Mouse (Mus musculus): ENCODE results near the gene Znrf4. TPM values are rescaled to one million over a fixed set of nuclear protein-coding genes. Genes with fewer than 3 reads are reported as not detected.

Gene Znrf4
- polyA plus RNA-seq, 2 experiments, result not detected

DNA sequence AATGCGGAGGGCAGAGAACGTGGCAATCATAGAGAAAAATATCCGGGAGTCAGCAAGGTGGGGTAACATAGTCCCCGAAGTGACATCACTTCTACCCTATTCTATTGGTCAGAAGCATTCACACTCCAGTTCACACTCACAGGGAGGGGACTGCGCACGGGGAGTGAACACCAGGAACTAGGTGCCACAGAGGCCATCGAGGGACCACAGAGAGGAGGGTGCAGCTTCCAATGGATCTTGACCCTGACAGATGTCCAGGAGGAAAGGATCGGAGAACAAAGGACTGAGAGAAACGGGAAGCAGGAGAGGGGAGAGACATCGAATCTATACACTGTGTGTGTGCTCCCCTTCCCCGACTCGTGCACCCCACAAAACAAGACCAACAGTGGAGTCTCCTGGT, 2.7 kb upstream of the Znrf4 start:
- no peak overlapping the region for H3K27ac ChIP-seq
- TF ChIP-seq CTCF (IDR thresholded peaks at IDR 0.05; ENCODE audit: low read depth) (no peak), EP300 (IDR thresholded peaks at IDR 0.05; ENCODE audit: low read depth) (no peak)
- no peaks in the 10 kb centered on the region for H3K36me3 ChIP-seq (replicated peaks; ENCODE audit: control insufficient read depth, insufficient read depth, low read depth)
- no peaks in the 10 kb centered on the region for H3K9me3 ChIP-seq (ENCODE audit: control insufficient read depth, low read length)
- WGBS (ENCODE audit: insufficient replicate concordance), result 40% methylated on average over 12 of the region's 12 CpGs
- H3K4me2 ChIP-seq (ENCODE audit: low read depth), result no peak overlapping the region
- no peak overlapping the region for H3K4me3 ChIP-seq (ENCODE audit: insufficient read depth in 1 of 2, low read depth in 2 of 2, low read length in 2 of 2)
- H3K27me3 ChIP-seq (ENCODE audit: control insufficient read depth, insufficient read depth, low read length), result peaks cover 47% of the 10 kb centered on the region
- DNase-seq (ENCODE audit: low read depth in 3 of 3, low spot score in 3 of 3) (no peak), ATAC-seq (ENCODE audit: insufficient read depth) (no peak)
- H3K9ac ChIP-seq (replicated peaks), result no peak overlapping the region
- H3K4me1 ChIP-seq (replicated peaks; ENCODE audit: control insufficient read depth in 2 of 2, insufficient read depth in 2 of 2, low read length in 1 of 2), result no peaks in the 10 kb centered on the region

- Histone ChIP-seq H3K9ac (replicated peaks) (no peak overlapping the region), H3K27me3 (ENCODE audit: control insufficient read depth, insufficient read depth, low read length) (peaks cover 53% of the 10 kb centered on the region), H3K4me2 (ENCODE audit: low read depth) (no peak overlapping the region), H3K4me3 (ENCODE audit: insufficient read depth in 1 of 2, low read depth in 2 of 2, low read length in 2 of 2) (no peak overlapping the region), H3K9me3 (ENCODE audit: control insufficient read depth, low read length) (no peaks in the 10 kb centered on the region), H3K27ac (no peak overlapping the region), H3K36me3 (replicated peaks; ENCODE audit: control insufficient read depth, insufficient read depth, low read depth) (no peaks in the 10 kb centered on the region), H3K4me1 (replicated peaks; ENCODE audit: control insufficient read depth in 2 of 2, insufficient read depth in 2 of 2, low read length in 1 of 2) (no peaks in the 10 kb centered on the region)
- DNase-seq (ENCODE audit: low read depth in 3 of 3, low spot score in 3 of 3) (no peak), ATAC-seq (ENCODE audit: insufficient read depth) (no peak)
- no peak for TF ChIP-seq EP300 (IDR thresholded peaks at IDR 0.05; ENCODE audit: low read depth)
- TF ChIP-seq CTCF (IDR thresholded peaks at IDR 0.05; ENCODE audit: low read depth), result no peak
Measured at GRCm38 (mm10) chr17:56514330-56514729, 2.1 kb upstream of the Znrf4 start.

- Histone ChIP-seq H3K9me3 (ENCODE audit: control insufficient read depth, low read length) (no peaks in the 10 kb centered on the region), H3K27ac (no peak overlapping the region), H3K9ac (replicated peaks) (no peak overlapping the region), H3K4me1 (replicated peaks; ENCODE audit: control insufficient read depth in 2 of 2, insufficient read depth in 2 of 2, low read length in 1 of 2) (peaks cover 0 to 4% of the 10 kb centered on the region in 2 experiments; a peak in 1 of 4 replicates), H3K36me3 (replicated peaks; ENCODE audit: control insufficient read depth, insufficient read depth, low read depth) (no peaks in the 10 kb centered on the region), H3K4me3 (ENCODE audit: insufficient read depth in 1 of 2, low read depth in 2 of 2, low read length in 2 of 2) (no peak overlapping the region), H3K4me2 (ENCODE audit: low read depth) (no peak overlapping the region), H3K27me3 (ENCODE audit: control insufficient read depth, insufficient read depth, low read length) (peaks cover 53% of the 10 kb centered on the region)
- 24% methylated on average over 29 of the region's 29 CpGs for WGBS (ENCODE audit: insufficient replicate concordance)
- TF ChIP-seq EP300 (IDR thresholded peaks at IDR 0.05; ENCODE audit: low read depth), result no peak
- TF ChIP-seq CTCF (IDR thresholded peaks at IDR 0.05; ENCODE audit: low read depth), result no peak
- ATAC-seq (ENCODE audit: insufficient read depth) (no peak), DNase-seq (ENCODE audit: low read depth in 3 of 3, low spot score in 3 of 3) (no peak)
Measured at GRCm38 (mm10) chr17:56511707-56512090, 532 bp downstream of the Znrf4 start.

DNA sequence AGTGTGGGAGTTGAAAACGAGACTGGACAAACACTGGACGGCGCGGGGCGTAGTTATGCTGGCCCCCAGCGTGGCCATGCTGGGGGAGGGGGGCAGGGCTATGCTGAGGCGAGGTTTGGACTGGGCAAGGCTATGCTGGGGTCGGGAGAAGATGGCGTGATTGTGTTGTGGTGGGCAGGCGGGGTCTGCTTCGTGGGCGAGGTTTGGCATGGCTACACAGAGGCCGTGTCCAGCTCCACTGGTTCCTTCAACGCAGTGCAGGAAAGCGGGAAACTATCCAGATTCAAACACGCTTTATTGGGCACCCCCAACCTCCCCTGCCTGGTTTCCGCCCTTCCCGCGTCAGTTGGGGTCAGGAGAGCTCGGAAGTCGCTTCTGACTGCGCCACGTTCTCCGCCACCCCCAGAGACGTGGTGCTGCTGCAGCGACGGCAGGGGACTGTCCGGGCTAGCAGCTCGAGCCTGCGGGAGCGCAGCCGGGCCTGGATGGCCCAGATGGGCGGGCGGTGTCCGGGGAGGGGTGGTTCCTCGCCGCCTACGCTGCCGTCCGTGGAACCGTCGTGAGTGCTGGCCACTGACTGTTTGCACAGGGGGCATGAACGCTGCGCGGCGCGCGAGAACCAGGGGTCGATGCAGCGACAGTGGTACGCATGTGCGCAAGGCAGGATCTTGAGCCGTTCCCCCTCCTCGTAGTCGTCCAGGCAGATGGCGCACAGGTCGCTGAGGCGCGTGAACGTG, 1.1 kb downstream of the Znrf4 start:
- Histone ChIP-seq H3K27ac (no peak overlapping the region), H3K27me3 (ENCODE audit: control insufficient read depth, insufficient read depth, low read length) (peaks cover 53% of the 10 kb centered on the region), H3K4me1 (replicated peaks; ENCODE audit: control insufficient read depth in 2 of 2, insufficient read depth in 2 of 2, low read length in 1 of 2) (peaks cover 0 to 5% of the 10 kb centered on the region in 2 experiments; a peak in 1 of 4 replicates), H3K4me2 (ENCODE audit: low read depth) (no peak overlapping the region), H3K9ac (replicated peaks) (no peak overlapping the region), H3K4me3 (ENCODE audit: insufficient read depth in 1 of 2, low read depth in 2 of 2, low read length in 2 of 2) (no peak overlapping the region), H3K36me3 (replicated peaks; ENCODE audit: control insufficient read depth, insufficient read depth, low read depth) (no peaks in the 10 kb centered on the region), H3K9me3 (ENCODE audit: control insufficient read depth, low read length) (no peaks in the 10 kb centered on the region)
- 8% methylated on average over 60 of the region's 60 CpGs for WGBS (ENCODE audit: insufficient replicate concordance)
- no peak for TF ChIP-seq EP300 (IDR thresholded peaks at IDR 0.05; ENCODE audit: low read depth)
- no peak for TF ChIP-seq CTCF (IDR thresholded peaks at IDR 0.05; ENCODE audit: low read depth)
- ATAC-seq (ENCODE audit: insufficient read depth) (no peak), DNase-seq (ENCODE audit: low read depth in 3 of 3, low spot score in 3 of 3) (no peak)

DNA sequence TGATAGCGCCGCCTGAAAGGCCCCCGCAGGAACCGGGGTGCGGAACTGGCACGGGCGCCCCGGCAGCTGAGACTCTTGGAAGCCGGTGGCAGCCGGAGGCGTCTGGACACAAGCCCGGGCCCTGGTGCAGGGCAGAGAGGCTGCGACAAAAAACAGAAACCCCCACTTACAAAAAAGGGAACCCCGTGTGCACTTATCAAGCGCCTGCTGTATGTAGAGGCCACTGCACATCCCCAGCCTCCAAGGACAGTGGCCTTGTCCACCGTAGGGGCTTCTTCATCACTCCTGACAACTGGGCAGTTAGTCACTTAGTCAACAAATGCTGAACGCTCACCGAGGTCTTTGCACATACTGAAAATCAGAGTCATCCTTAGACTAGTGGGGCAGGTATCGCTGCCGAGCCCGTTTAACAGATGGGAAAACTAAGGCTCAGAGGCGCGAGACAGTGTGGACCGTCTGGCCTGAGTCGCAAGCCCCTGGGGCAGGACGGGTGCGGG, 1.7 kb downstream of the Znrf4 start:
- no peak overlapping the region for H3K4me3 ChIP-seq (ENCODE audit: insufficient read depth in 1 of 2, low read depth in 2 of 2, low read length in 2 of 2)
- H3K27ac ChIP-seq, result no peak overlapping the region
- no peaks in the 10 kb centered on the region for H3K36me3 ChIP-seq (replicated peaks; ENCODE audit: control insufficient read depth, insufficient read depth, low read depth)
- H3K4me2 ChIP-seq (ENCODE audit: low read depth), result no peak overlapping the region
- TF ChIP-seq CTCF (IDR thresholded peaks at IDR 0.05; ENCODE audit: low read depth) (no peak), EP300 (IDR thresholded peaks at IDR 0.05; ENCODE audit: low read depth) (no peak)
- no peaks in the 10 kb centered on the region for H3K9me3 ChIP-seq (ENCODE audit: control insufficient read depth, low read length)
- peaks cover 0 to 5% of the 10 kb centered on the region in 2 experiments; a peak in 1 of 4 replicates for H3K4me1 ChIP-seq (replicated peaks; ENCODE audit: control insufficient read depth in 2 of 2, insufficient read depth in 2 of 2, low read length in 1 of 2)
- 20% methylated on average over 27 of the region's 27 CpGs for WGBS (ENCODE audit: insufficient replicate concordance)
- peaks cover 53% of the 10 kb centered on the region for H3K27me3 ChIP-seq (ENCODE audit: control insufficient read depth, insufficient read depth, low read length)
- DNase-seq (ENCODE audit: low read depth in 3 of 3, low spot score in 3 of 3), result no peak
- no peak overlapping the region for H3K9ac ChIP-seq (replicated peaks)
- ATAC-seq (ENCODE audit: insufficient read depth), result no peak

All from liver, embryonic 14.5 days (tissue).